Mouse (Mus musculus): Measurements from ENCODE around the gene Pea15a.

GRCm38 (mm10) chr1:172214748-172215147 is 8.1 kb upstream of the Pea15a start:
- TF ChIP-seq CTCF (IDR thresholded peaks at IDR 0.05; ENCODE audit: low read depth) = no peak
- TF ChIP-seq EP300 (IDR thresholded peaks at IDR 0.05; ENCODE audit: low read depth) = no peak

Data from liver, postnatal 0 days (tissue).